Mouse (Mus musculus): ENCODE measurements around the gene Gpr156.

- TF ChIP-seq CTCF (IDR thresholded peaks at IDR 0.05; ENCODE audit: insufficient read depth, low read depth, low read length) = no peak
- no peak for TF ChIP-seq POLR2A (IDR thresholded peaks at IDR 0.05; ENCODE audit: insufficient read depth, low read depth, low read length)
Measured at GRCm38 (mm10) chr16:37892667-37893066, 23.6 kb upstream of the Gpr156 start.
